Mouse (Mus musculus) midbrain, embryonic 10.5 days (tissue): ENCODE data around the gene Arhgap1. TPM values are rescaled to one million over a fixed set of nuclear protein-coding genes. Genes with fewer than 3 reads are reported as not detected.
A peak's percentile ranks its signal among the peaks of the same experiment; 100 is the strongest.

ENCODE experiments used
- DNase-seq: peaks from one replicate; pipeline ENCODE4 v3.0.0-alpha.2; 2017; ENCODE audit warnings: low spot score
- H3K27ac ChIP-seq: fragments of 300-500 bp; sonication (generic); replicated peaks from 2 replicates; pipeline ENCODE4 v1.5.1; 2016; ENCODE audit warnings: mild to moderate bottlenecking
- H3K27me3 ChIP-seq: fragments of 300-500 bp; sonication (generic); 2 replicates; pipeline ENCODE4 v1.6.1; 2016; ENCODE audit warnings: low read depth, mild to moderate bottlenecking; ENCODE audit not compliant: poor library complexity, severe bottlenecking
- H3K36me3 ChIP-seq: fragments of 300-500 bp; sonication (generic); 2 replicates; pipeline ENCODE4 v1.6.1; 2016; ENCODE audit warnings: mild to moderate bottlenecking, moderate library complexity
- H3K4me1 ChIP-seq: fragments of 300-500 bp; sonication (generic); 2 replicates; pipeline ENCODE4 v1.6.1; 2016
- H3K4me3 ChIP-seq: fragments of 300-500 bp; sonication (generic); 2 replicates; pipeline ENCODE4 v1.5.1; 2016; ENCODE audit warnings: mild to moderate bottlenecking, moderate library complexity
- H3K9me3 ChIP-seq: fragments of 300-500 bp; sonication (generic); replicated peaks from 2 replicates; pipeline ENCODE4 v1.6.1; 2016; ENCODE audit warnings: mild to moderate bottlenecking
- WGBS: fragments of 180-500 bp; shearing (Covaris S2); methylation state at CpG from one replicate; pipeline ENCODE4 v1.1.7; 2016; 5-methylcytosine and 5-hydroxymethylcytosine counted together
- polyA plus RNA-seq: library from polyadenylated mRNA; unstranded; fragments of >200 nt; fragmentation: Nextera tagmentation; extraction: Ambion mirVana; gene quantifications from 2 replicates; pipeline ENCODE4 v1.2.1, GENCODE M21; 2016

The Arhgap1 gene
- polyA plus RNA-seq, 1 experiment from 2014 or later: 75.2 TPM

- Histone ChIP-seq H3K27ac (peak within 1 kb of the TSS; percentile 95), H3K4me1 (peaks cover 28% of the 10 kb centered on the region), H3K9me3 (no peaks in the 10 kb centered on the region), H3K4me3 (peak within 1 kb of the TSS; percentile 93), H3K36me3 (peaks cover 2% of the 10 kb centered on the region), H3K27me3 (no peaks in the 10 kb centered on the region)
- peak; percentile 91 for DNase-seq
- under 1% methylated on average over 66 of the region's 66 CpGs for WGBS
Observed at GRCm38 (mm10) chr2:91710272-91711234, 60.9 kb downstream of the Arhgap1 start, which contains the start of the genes Atg13 and Harbi1. Gene Atg13, minus strand, starts transcription at chr2:91710576. Gene Harbi1, plus strand, starts transcription at chr2:91710852.

DNA sequence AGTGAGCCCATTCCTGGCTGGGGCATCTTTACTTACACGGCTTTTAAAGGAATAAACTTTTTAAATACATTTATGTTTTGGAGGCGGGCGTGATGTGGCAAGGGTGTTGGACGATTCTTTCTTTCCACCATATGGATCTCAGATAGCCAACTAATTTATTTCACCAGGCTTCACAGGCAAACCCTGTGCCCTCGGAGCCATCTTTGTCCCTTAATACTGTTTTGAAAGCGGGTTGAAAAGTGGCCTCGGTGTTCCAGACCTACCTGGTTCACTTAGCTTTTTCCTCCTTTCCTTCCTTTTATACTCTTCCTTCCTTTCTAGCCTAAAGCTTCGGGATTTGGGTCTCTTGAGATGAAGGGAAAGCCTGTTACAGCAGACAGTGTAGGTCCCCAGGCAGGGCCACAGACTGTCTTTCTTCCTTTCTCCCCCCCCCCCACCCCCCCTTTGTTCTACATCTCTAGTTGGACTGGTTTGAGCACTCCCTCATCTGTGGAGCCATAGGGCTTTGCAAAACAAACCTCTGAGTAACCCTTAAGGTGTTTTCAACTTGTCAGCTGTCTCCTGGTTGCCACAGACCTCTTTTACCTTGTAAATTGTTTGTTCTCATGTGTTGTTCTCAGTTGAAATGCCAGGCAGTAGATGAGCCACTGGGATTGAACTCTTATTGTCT lies 61.7 kb downstream of the Arhgap1 start:
- no peak for DNase-seq
- H3K27ac ChIP-seq: peak overlapping the region; percentile 95
- WGBS: 7% methylated on average over 8 of the region's 8 CpGs

GRCm38 (mm10) chr2:91714921-91715320 lies 65.3 kb downstream of the Arhgap1 start:
- Histone ChIP-seq H3K36me3 (peaks cover 21% of the 10 kb centered on the region), H3K4me1 (peaks cover 21% of the 10 kb centered on the region), H3K4me3 (no peak overlapping the region), H3K9me3 (no peaks in the 10 kb centered on the region), H3K27ac (no peak overlapping the region), H3K27me3 (no peaks in the 10 kb centered on the region)
- DNase-seq: no peak
- 73% methylated on average over 1 of the region's 1 CpGs for WGBS

More for the DNA sequence above, 61.7 kb downstream of the Arhgap1 start:
- peaks cover 28% of the 10 kb centered on the region for H3K4me1 ChIP-seq
- no peaks in the 10 kb centered on the region for H3K27me3 ChIP-seq
- H3K9me3 ChIP-seq: no peaks in the 10 kb centered on the region
- peak overlapping the region; percentile 93 for H3K4me3 ChIP-seq
- peaks cover 10% of the 10 kb centered on the region for H3K36me3 ChIP-seq

- Histone ChIP-seq H3K4me3 (no peak overlapping the region), H3K27ac (no peak overlapping the region), H3K27me3 (no peaks in the 10 kb centered on the region), H3K9me3 (no peaks in the 10 kb centered on the region), H3K4me1 (0 out of 2 replicates have a peak, but pooled peaks cover 2% of the 10 kb centered on the region), H3K36me3 (peaks cover 33% of the 10 kb centered on the region)
- 89% methylated on average over 6 of the region's 6 CpGs for WGBS
- no peak for DNase-seq
Observed at GRCm38 (mm10) chr2:91718276-91718675, 68.6 kb downstream of the Arhgap1 start.

Other genes with a start within 250 kb of the Arhgap1 start
- gene 1110051M20Rik, start 205.2 kb upstream of the Arhgap1 start, polyA plus RNA-seq: 87.1 and 98.5 TPM in 2 replicates
- gene Lrp4, start 192.3 kb upstream of the Arhgap1 start, polyA plus RNA-seq: 7.0 and 7.1 TPM in 2 replicates
- gene Ckap5, start 123.1 kb upstream of the Arhgap1 start, polyA plus RNA-seq: 148 and 165 TPM in 2 replicates
- 0.14 TPM in 1 of 2 replicates, not detected in the other for gene F2, start 13.4 kb upstream of the Arhgap1 start, polyA plus RNA-seq
- 9.6 and 10.3 TPM in 2 replicates for gene Zfp408, start 69 bp upstream of the Arhgap1 start, polyA plus RNA-seq
- gene Atg13, start 60.7 kb downstream of the Arhgap1 start, polyA plus RNA-seq: 22.9 and 25.5 TPM in 2 replicates
- 22.5 and 26.2 TPM in 2 replicates for gene Harbi1, start 61.0 kb downstream of the Arhgap1 start, polyA plus RNA-seq
- gene Ambra1, start 80.3 kb downstream of the Arhgap1 start, polyA plus RNA-seq: 21.2 and 23.1 TPM in 2 replicates